In the genomic region with DNA sequence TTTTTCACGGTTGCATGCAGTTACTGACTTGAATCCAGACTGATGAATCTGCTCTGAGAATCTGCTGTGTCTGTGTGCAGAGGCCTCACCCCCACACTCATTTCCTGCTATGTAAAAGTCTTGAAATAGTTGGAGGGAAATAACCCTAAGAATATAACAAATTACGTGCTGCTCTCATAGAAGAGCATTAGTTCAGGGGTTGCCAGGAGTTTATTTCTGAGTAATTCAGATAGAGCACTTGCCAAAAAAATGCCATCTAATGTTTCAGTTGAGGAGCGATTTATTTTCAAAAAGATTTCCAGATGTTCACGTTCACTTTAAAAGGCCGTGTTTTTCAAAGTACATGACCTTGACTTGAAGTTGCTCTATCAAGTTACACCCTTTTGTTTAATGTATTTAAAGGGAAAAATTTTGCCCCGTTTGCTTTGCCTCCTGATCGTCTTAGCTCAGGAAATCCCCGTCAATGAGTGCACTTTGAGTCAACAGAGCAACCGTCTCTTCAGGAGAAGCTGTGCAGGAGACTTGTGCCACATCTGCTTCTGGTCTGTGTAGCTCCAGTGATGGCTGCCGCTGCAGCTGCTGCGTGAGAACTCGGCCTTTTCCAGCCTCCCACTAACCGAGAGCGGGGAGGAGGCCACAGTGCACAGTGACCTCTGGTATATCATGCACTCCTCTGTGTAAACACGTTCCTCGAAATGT, we compare ENCODE assay signal across 1 mouse cellular context.
TF ChIP-seq lines count a peak whose summit lies in the region.

No protein-coding gene starts in this region.

TF ChIP-seq in CH12.LX, 34 proteins besides CTCF, POLR2A, EP300 and RAD21:
- TF ChIP-seq GABPA (IDR thresholded peaks at IDR 0.05; ENCODE audit: insufficient replicate concordance, low read depth, low read length): no peak
- no peak for TF ChIP-seq POLR2AphosphoS2 (IDR thresholded peaks at IDR 0.05; ENCODE audit: low read depth, low read length)
- TF ChIP-seq USF2 (conservative IDR thresholded peaks at IDR 0.05; ENCODE audit: low read depth, low read length): no peak
- TF ChIP-seq IRF4 (IDR thresholded peaks at IDR 0.05; ENCODE audit: low read depth, low read length): peak; percentile 77
- no peak; the same call in 1 of the 2 replicates for TF ChIP-seq MAX (IDR thresholded peaks at IDR 0.05; ENCODE audit: low read length)
- 0 out of 2 replicates have a peak, but pooled peaks have one; percentile 48 for TF ChIP-seq NELFE (IDR thresholded peaks at IDR 0.05; ENCODE audit: low read depth, low read length)
- TF ChIP-seq ZKSCAN1 (IDR thresholded peaks at IDR 0.05; ENCODE audit: borderline replicate concordance, low read depth, low read length): no peak
- TF ChIP-seq ZMIZ1 (IDR thresholded peaks at IDR 0.05; ENCODE audit: low read depth, low read length): no peak
- TF ChIP-seq SIN3A (IDR thresholded peaks at IDR 0.05; ENCODE audit: low read length): no peak
- TF ChIP-seq CHD1 (IDR thresholded peaks at IDR 0.05; ENCODE audit: low read depth, low read length): peak; percentile 9; the same call in 1 of the 2 replicates
- peak; percentile 20 for TF ChIP-seq SMC3 (IDR thresholded peaks at IDR 0.05; ENCODE audit: low read depth, low read length)
- peak; percentile 94 for TF ChIP-seq MEF2A (IDR thresholded peaks at IDR 0.05; ENCODE audit: borderline replicate concordance, low read depth, low read length)
- peak; percentile 89 for TF ChIP-seq BHLHE40 (IDR thresholded peaks at IDR 0.05; ENCODE audit: low read depth, low read length)
- TF ChIP-seq MXI1 (IDR thresholded peaks at IDR 0.05; ENCODE audit: low read depth, low read length): peak; percentile 44; the same call in 1 of the 2 replicates
- TF ChIP-seq RCOR1 (conservative IDR thresholded peaks at IDR 0.05; ENCODE audit: low read depth, low read length): 0 out of 2 replicates have a peak, but pooled peaks have one; percentile 64
- TF ChIP-seq JUND (conservative IDR thresholded peaks at IDR 0.05; ENCODE audit: low read depth, low read length): peak; percentile 54
- peak; percentile 37; the same call in 1 of the 2 replicates for TF ChIP-seq HCFC1 (IDR thresholded peaks at IDR 0.05; ENCODE audit: low read depth, low read length)
- TF ChIP-seq MAZ (IDR thresholded peaks at IDR 0.05; ENCODE audit: low read depth, low read length): peak; percentile 72
- TF ChIP-seq JUN (IDR thresholded peaks at IDR 0.05; ENCODE audit: insufficient read depth, low read depth, low read length): 0 out of 2 replicates have a peak, but pooled peaks have one; percentile 26
- no peak for TF ChIP-seq UBTF (IDR thresholded peaks at IDR 0.05; ENCODE audit: low read depth, low read length)
- no peak for TF ChIP-seq ZC3H11A (IDR thresholded peaks at IDR 0.05; ENCODE audit: low read depth, low read length)
- no peak for TF ChIP-seq USF1 (IDR thresholded peaks at IDR 0.05; ENCODE audit: low read depth, low read length)
- TF ChIP-seq E2F4 (IDR thresholded peaks at IDR 0.05; ENCODE audit: insufficient replicate concordance, low read depth, low read length): no peak
- peak; percentile 43; the same call in 1 of the 2 replicates for TF ChIP-seq CHD2 (IDR thresholded peaks at IDR 0.05; ENCODE audit: low read length)
- peak; percentile 72; the same call in 1 of the 2 replicates for TF ChIP-seq ZNF384 (IDR thresholded peaks at IDR 0.05; ENCODE audit: low read depth, low read length)
- TF ChIP-seq MAFK (IDR thresholded peaks at IDR 0.05; ENCODE audit: insufficient replicate concordance, low read length): no peak; the same call in 1 of the 2 replicates
- 0 out of 2 replicates have a peak, but pooled peaks have one; percentile 43 for TF ChIP-seq NRF1 (IDR thresholded peaks at IDR 0.05; ENCODE audit: low read depth, low read length)
- peak; percentile 52; the same call in 1 of the 2 replicates for TF ChIP-seq MYC (IDR thresholded peaks at IDR 0.05; ENCODE audit: low read depth, low read length)
- TF ChIP-seq ETS1 (conservative IDR thresholded peaks at IDR 0.05; ENCODE audit: low read depth, low read length): peak; percentile 84
- no peak; the same call in none of the 2 replicates for TF ChIP-seq ELF1 (IDR thresholded peaks at IDR 0.05; ENCODE audit: low read depth, low read length)
- TF ChIP-seq PAX5 (IDR thresholded peaks at IDR 0.05; ENCODE audit: low read length): no peak
- no peak for TF ChIP-seq KAT2A (IDR thresholded peaks at IDR 0.05; ENCODE audit: insufficient replicate concordance, low read length)
- peak; percentile 73; the same call in 1 of the 2 replicates for TF ChIP-seq TBP (conservative IDR thresholded peaks at IDR 0.05; ENCODE audit: low read depth, low read length)
- TF ChIP-seq TCF12 (IDR thresholded peaks at IDR 0.05; ENCODE audit: low read depth, low read length): peak; percentile 88
